Comparison of ENCODE assay signal across 38 mouse cellular contexts in genomic region chr4:63711886-63712285, GRCm38 (mm10). TPM values are rescaled to one million over a fixed set of nuclear protein-coding genes. Genes with fewer than 3 reads are reported as not detected.
DNase-seq lines count a peak whose midpoint lies in the region; ATAC-seq lines count a peak whose summit lies in the region.
"Had no signal": no experiment of that assay in that cellular context is flagged by ENCODE, and none has a peak within 500 bp of the region (broad histone marks: within the 10 kb centered on the region; RNA-seq: fewer than 3 reads in every experiment).

No protein-coding gene starts in this region.

- H3K4me3 ChIP-seq in forebrain, embryonic 12.5 days (replicated peaks): no peak overlapping the region
- H3K4me3 ChIP-seq: embryonic facial prominence, embryonic 10.5 days; embryonic facial prominence, embryonic 13.5 days; erythroblast, embryonic 14.5 days; forebrain, embryonic 13.5 days; gastrocnemius, adult 2 months; heart, adult 2 months; heart, embryonic 10.5 days; heart, embryonic 13.5 days; hindbrain, embryonic 10.5 days; hindbrain, embryonic 13.5 days had no signal

- ATAC-seq in common myeloid progenitor, adult 5-6 weeks (replicated peaks; ENCODE audit: low read depth, poor library complexity, severe bottlenecking): peak; percentile 94
- peak; percentile 67 for ATAC-seq in megakaryocyte, adult 5-6 weeks (ENCODE audit: poor library complexity, severe bottlenecking)
- no peak for ATAC-seq in frontal cortex, adult (ENCODE audit: low TSS enrichment)
- ATAC-seq in forebrain, embryonic 12.5 days (ENCODE audit: low FRiP score): no peak
- ATAC-seq: activated CD4-positive, CD25-positive, alpha-beta regulatory T cell, adult 4 months; CD4-positive, CD25-positive, alpha-beta regulatory T cell, adult 4 months; forebrain, embryonic 13.5 days; forebrain, embryonic 16.5 days; hindbrain, embryonic 16.5 days; intestine, embryonic 16.5 days had no signal

- H3K9ac ChIP-seq in forebrain, embryonic 12.5 days: no peak overlapping the region
- H3K9ac ChIP-seq: embryonic facial prominence, embryonic 13.5 days; forebrain, embryonic 13.5 days; heart, embryonic 13.5 days; hindbrain, embryonic 13.5 days had no signal

- 88% methylated on average over 5 of the region's 5 CpGs for WGBS in forebrain, embryonic 12.5 days

- H3K27me3 ChIP-seq in forebrain, embryonic 12.5 days: no peaks in the 10 kb centered on the region
- H3K27me3 ChIP-seq: embryonic facial prominence, embryonic 13.5 days; forebrain, embryonic 13.5 days; hindbrain, embryonic 13.5 days had no signal

- H3K4me1 ChIP-seq in forebrain, embryonic 12.5 days: no peaks in the 10 kb centered on the region
- H3K4me1 ChIP-seq: embryonic facial prominence, embryonic 13.5 days; forebrain, embryonic 13.5 days; heart, embryonic 10.5 days; heart, embryonic 13.5 days; hindbrain, embryonic 10.5 days; hindbrain, embryonic 13.5 days had no signal

- no peak overlapping the region for H3K27ac ChIP-seq in forebrain, embryonic 12.5 days
- H3K27ac ChIP-seq: embryonic facial prominence, embryonic 10.5 days; embryonic facial prominence, embryonic 13.5 days; forebrain, embryonic 13.5 days; gastrocnemius, adult 2 months; heart, adult 2 months; heart, embryonic 10.5 days; heart, embryonic 13.5 days; hindbrain, embryonic 10.5 days; hindbrain, embryonic 13.5 days had no signal

- intact Hi-C loops in heart, postnatal 25 days (cut with DNase I): no loop called here

- no peaks in the 10 kb centered on the region for H3K9me3 ChIP-seq in forebrain, embryonic 12.5 days
- H3K9me3 ChIP-seq: embryonic facial prominence, embryonic 10.5 days; embryonic facial prominence, embryonic 13.5 days; forebrain, embryonic 13.5 days; heart, embryonic 10.5 days; heart, embryonic 13.5 days; hindbrain, embryonic 10.5 days; hindbrain, embryonic 13.5 days had no signal

- no peaks in the 10 kb centered on the region for H3K36me3 ChIP-seq in forebrain, embryonic 12.5 days (replicated peaks)
- H3K36me3 ChIP-seq: embryonic facial prominence, embryonic 10.5 days; embryonic facial prominence, embryonic 13.5 days; heart, embryonic 10.5 days; heart, embryonic 13.5 days; hindbrain, embryonic 10.5 days; hindbrain, embryonic 13.5 days had no signal

- H3K4me2 ChIP-seq in forebrain, embryonic 12.5 days: no peak overlapping the region
- H3K4me2 ChIP-seq: embryonic facial prominence, embryonic 13.5 days; forebrain, embryonic 13.5 days; heart, embryonic 13.5 days; hindbrain, embryonic 13.5 days had no signal

- DNase-seq in heart, adult 11 months: peak; percentile 43
- no peak for DNase-seq in heart, postnatal 25 days (ENCODE audit: low spot score)
- peak; percentile 53 for DNase-seq in A20 (ENCODE audit: low read depth, low spot score)
- DNase-seq in ovary, postnatal 36 days (ENCODE audit: low spot score): no peak
- DNase-seq: adrenal gland, postnatal 14 days; cerebellum, adult 11 months; cerebellum, adult 2 months; cerebellum, adult 9-11 months; cerebellum, postnatal 25 days; embryo, embryonic 11 days; gastrocnemius, adult 2 months; gastrocnemius, postnatal 14 days; heart, adult 2 months; heart, postnatal 14 days had no signal

RNA-seq across cellular contexts. Expression of gene Tnfsf15, which starts 33.0 kb away (rescaled TPM):
- not detected for total RNA-seq in heart, postnatal 25 days (2021)
- not detected in 2 replicates for total RNA-seq in common myeloid progenitor, adult 5-6 weeks (2017)
- 0.13 TPM in 1 of 2 replicates, not detected in the other for total RNA-seq in megakaryocyte, adult 5-6 weeks (2015)
- total RNA-seq in megakaryocyte, adult 5-6 weeks (2017): 0.12 TPM in 1 of 2 replicates, not detected in the other
- not detected in 2 replicates for polyA plus RNA-seq in forebrain, embryonic 12.5 days (2016; fragmentation: Nextera tagmentation; extraction: Ambion mirVana)
- total RNA-seq: gastrocnemius, postnatal 4 days; heart, adult 2 months; heart, postnatal 14 days had no signal
- polyA plus RNA-seq: cortical plate, adult 2 months; embryonic facial prominence, embryonic 10.5 days; embryonic facial prominence, embryonic 13.5 days; erythroblast, embryonic 14.5 days; forebrain, embryonic 13.5 days; forebrain, embryonic 16.5 days; heart, adult 2 months; hindbrain, embryonic 10.5 days; hindbrain, embryonic 13.5 days; hindbrain, embryonic 16.5 days had no signal

RNA-seq across cellular contexts. Expression of gene Gm11214, which starts 48.7 kb away (rescaled TPM):
- not detected for total RNA-seq in heart, postnatal 25 days (2021)
- not detected in 2 replicates for total RNA-seq in common myeloid progenitor, adult 5-6 weeks (2017)
- not detected in 2 replicates for total RNA-seq in megakaryocyte, adult 5-6 weeks (2015)
- total RNA-seq in megakaryocyte, adult 5-6 weeks (2017): not detected in 2 replicates
- not detected in 2 replicates for polyA plus RNA-seq in forebrain, embryonic 12.5 days (2016; fragmentation: Nextera tagmentation; extraction: Ambion mirVana)
- total RNA-seq: adrenal gland, adult 18-20 months; adrenal gland, postnatal 14 days; adrenal gland, postnatal 4 days; ES-E14; gastrocnemius, adult 2 months; gastrocnemius, postnatal 14 days; gastrocnemius, postnatal 4 days; heart, adult 2 months; heart, postnatal 14 days had no signal
- polyA plus RNA-seq: activated CD4-positive, CD25-positive, alpha-beta regulatory T cell, adult 4 months; C2C12; cerebellum, adult 2 months; cortical plate, adult 2 months; embryonic facial prominence, embryonic 10.5 days; embryonic facial prominence, embryonic 13.5 days; erythroblast, embryonic 14.5 days; forebrain, embryonic 13.5 days; forebrain, embryonic 16.5 days; frontal cortex, adult 2 months; heart, adult 2 months; heart, embryonic 10.5 days; heart, embryonic 13.5 days; hindbrain, embryonic 10.5 days; hindbrain, embryonic 13.5 days; hindbrain, embryonic 16.5 days; intestine, embryonic 16.5 days had no signal

Comparison
In these comparisons a context has a peak if more than half of its experiments do, and no peak if none do; other contexts are left out.
1. DNase-seq: peak in heart, adult 11 months (single experiment) and A20 (single experiment); none in heart, postnatal 25 days (single experiment) and ovary, postnatal 36 days (single experiment).
2. ATAC-seq: peak in common myeloid progenitor, adult 5-6 weeks (single experiment) and megakaryocyte, adult 5-6 weeks (single experiment); none in frontal cortex, adult (single experiment) and forebrain, embryonic 12.5 days (single experiment).